Mouse (Mus musculus) CH12.LX (cell line): ENCODE measurements around the gene Abca1. TPM values are rescaled to one million over a fixed set of nuclear protein-coding genes. Genes with fewer than 3 reads are reported as not detected.

Experiments
- DNase-seq: peaks from one replicate; pipeline ENCODE4 v3.0.0-alpha.2; 2013; ENCODE audit errors: extremely low read depth
- H3K27ac ChIP-seq: 2 replicates; pipeline ENCODE4 v1.5.1; 2012; ENCODE audit warnings: low read depth, mild to moderate bottlenecking, control low read depth, moderate library complexity; ENCODE audit not compliant: insufficient read depth
- H3K27me3 ChIP-seq: replicated peaks from 2 replicates; pipeline ENCODE3; 2012; ENCODE audit warnings: inconsistent platforms
- H3K36me3 ChIP-seq, 2 experiments: replicated peaks in 1 of 2; 2 replicates each; pipeline versions ENCODE3 to v1.6.1; 2012; ENCODE audit warnings: inconsistent platforms in 1 of 2, low read length in 1 of 2, mild to moderate bottlenecking in 1 of 2, mixed read lengths in 1 of 2, moderate library complexity in 1 of 2; ENCODE audit not compliant: control insufficient read depth in 1 of 2, insufficient read depth in 1 of 2
- H3K4me1 ChIP-seq, 2 experiments: 2 replicates each; pipeline ENCODE4 v1.6.1; 2012; ENCODE audit warnings: inconsistent platforms in 1 of 2, moderate library complexity in 1 of 2; ENCODE audit not compliant: insufficient read depth in 2 of 2, control insufficient read depth in 1 of 2
- H3K4me2 ChIP-seq: 2 replicates; pipeline ENCODE4 v1.6.1; 2012; ENCODE audit warnings: low read depth, mild to moderate bottlenecking, control low read depth; ENCODE audit not compliant: poor library complexity, insufficient read depth, severe bottlenecking
- H3K4me3 ChIP-seq, 3 experiments: fragments of 150-350 bp in 1 of 3; sonication (generic) in 1 of 3; replicated peaks in 1 of 3; 2 replicates each; pipeline versions ENCODE3 to v1.5.1; 2011 to 2012; ENCODE audit warnings: low read depth in 2 of 3, low read length in 2 of 3, mild to moderate bottlenecking in 2 of 3, moderate library complexity in 2 of 3, control low read depth in 1 of 3, improper control_type of control experiment in 1 of 3, inconsistent platforms in 1 of 3, mixed read lengths in 1 of 3; ENCODE audit not compliant: poor library complexity in 1 of 3
- H3K79me2 ChIP-seq: replicated peaks from 2 replicates; pipeline ENCODE4 v1.6.1; 2012; ENCODE audit warnings: mild to moderate bottlenecking, moderate library complexity; ENCODE audit not compliant: control insufficient read depth, poor library complexity, insufficient read depth, severe bottlenecking; ENCODE audit errors: extremely low read depth
- H3K9ac ChIP-seq: 2 replicates; pipeline ENCODE4 v1.6.1; 2012; ENCODE audit warnings: low read depth, mild to moderate bottlenecking, control low read depth, moderate library complexity; ENCODE audit not compliant: insufficient read depth
- H3K9me3 ChIP-seq: replicated peaks from 2 replicates; pipeline ENCODE3; 2012; ENCODE audit warnings: low read length, inconsistent platforms, mixed read lengths
- BHLHE40 ChIP-seq: IDR thresholded peaks from 2 replicates; pipeline ENCODE4 v1.6.1; 2011; ENCODE audit warnings: mild to moderate bottlenecking, low read depth, low read length, improper control_type of control experiment
- CHD1 ChIP-seq: IDR thresholded peaks from 2 replicates; pipeline ENCODE4 v1.6.1; 2012; ENCODE audit warnings: low read depth, low read length, improper control_type of control experiment, inconsistent platforms
- CHD2 ChIP-seq: IDR thresholded peaks from 2 replicates; pipeline ENCODE4 v1.6.1; 2011; ENCODE audit warnings: low read length, improper control_type of control experiment
- E2F4 ChIP-seq: IDR thresholded peaks from 2 replicates; pipeline ENCODE4 v1.6.1; 2011; ENCODE audit warnings: low read depth, low read length, improper control_type of control experiment; ENCODE audit not compliant: insufficient replicate concordance
- EP300 ChIP-seq: IDR thresholded peaks from 2 replicates; pipeline ENCODE4 v1.6.1; 2011; ENCODE audit warnings: low read length, improper control_type of control experiment
- ETS1 ChIP-seq: conservative IDR thresholded peaks from 2 replicates; pipeline ENCODE4 v1.6.1; 2012; ENCODE audit warnings: low read depth, mild to moderate bottlenecking, inconsistent platforms, low read length, improper control_type of control experiment, moderate library complexity
- GABPA ChIP-seq: IDR thresholded peaks from 2 replicates; pipeline ENCODE4 v1.6.1; 2012; ENCODE audit warnings: low read depth, low read length, improper control_type of control experiment, inconsistent platforms; ENCODE audit not compliant: insufficient replicate concordance
- IRF4 ChIP-seq: IDR thresholded peaks from 2 replicates; pipeline ENCODE4 v1.6.1; 2014; ENCODE audit warnings: low read depth, mild to moderate bottlenecking, inconsistent platforms, low read length, improper control_type of control experiment
- JUND ChIP-seq: conservative IDR thresholded peaks from 2 replicates; pipeline ENCODE4 v1.6.1; 2011; ENCODE audit warnings: low read depth, low read length, improper control_type of control experiment
- KAT2A ChIP-seq: IDR thresholded peaks from 2 replicates; pipeline ENCODE4 v1.6.1; 2012; ENCODE audit warnings: low read length, improper control_type of control experiment, inconsistent platforms; ENCODE audit not compliant: insufficient replicate concordance
- MAZ ChIP-seq: IDR thresholded peaks from 2 replicates; pipeline ENCODE4 v1.6.1; 2012; ENCODE audit warnings: low read depth, mild to moderate bottlenecking, inconsistent platforms, low read length, improper control_type of control experiment, moderate library complexity
- NRF1 ChIP-seq: IDR thresholded peaks from 2 replicates; pipeline ENCODE4 v1.6.1; 2014; ENCODE audit warnings: low read depth, mild to moderate bottlenecking, inconsistent platforms, low read length, improper control_type of control experiment, moderate library complexity
- PAX5 ChIP-seq: IDR thresholded peaks from 2 replicates; pipeline ENCODE4 v1.6.1; 2012; ENCODE audit warnings: low read length, inconsistent platforms, mixed read lengths
- RAD21 ChIP-seq: IDR thresholded peaks from 2 replicates; pipeline ENCODE4 v1.6.1; 2011; ENCODE audit warnings: low read depth, mild to moderate bottlenecking, low read length, improper control_type of control experiment, moderate library complexity
- RCOR1 ChIP-seq: conservative IDR thresholded peaks from 2 replicates; pipeline ENCODE4 v1.6.1; 2012; ENCODE audit warnings: low read depth, mild to moderate bottlenecking, inconsistent platforms, low read length, improper control_type of control experiment
- SIN3A ChIP-seq: IDR thresholded peaks from 2 replicates; pipeline ENCODE4 v1.6.1; 2012; ENCODE audit warnings: low read length, improper control_type of control experiment, inconsistent platforms
- SMC3 ChIP-seq: IDR thresholded peaks from 2 replicates; pipeline ENCODE4 v1.6.1; 2011; ENCODE audit warnings: low read depth, low read length, improper control_type of control experiment
- TCF12 ChIP-seq: IDR thresholded peaks from 2 replicates; pipeline ENCODE4 v1.6.1; 2014; ENCODE audit warnings: low read depth, mild to moderate bottlenecking, inconsistent platforms, low read length, improper control_type of control experiment
- UBTF ChIP-seq: IDR thresholded peaks from 2 replicates; pipeline ENCODE4 v1.6.1; 2012; ENCODE audit warnings: low read depth, mild to moderate bottlenecking, inconsistent platforms, low read length, improper control_type of control experiment, moderate library complexity
- ZC3H11A ChIP-seq: IDR thresholded peaks from 2 replicates; pipeline ENCODE4 v1.6.1; 2012; ENCODE audit warnings: low read depth, mild to moderate bottlenecking, inconsistent platforms, low read length, improper control_type of control experiment
- dilution Hi-C: fragments of 300-500 bp; cut with MboI; formaldehyde crosslinking; loops from 2 replicates; pipeline ENCODE4 v1.14.3; 2020; ENCODE audit warnings: low sequenced_read_pairs; ENCODE audit not compliant: extremely low pct_unique_long_range_greater_than_20kb, extremely low pct_ligation_motif_present
- in situ Hi-C: fragments of 300-500 bp; cut with MboI; formaldehyde crosslinking; loops from 3 replicates; pipeline ENCODE4 v1.14.3; 2019; ENCODE audit warnings: low sequenced_read_pairs, low pct_ligation_motif_present, low pct_unique_long_range_greater_than_20kb, mixed read lengths
- polyA plus RNA-seq: library from polyadenylated mRNA; unstranded; fragments of >175 nt; gene quantifications from 2 replicates; pipeline ENCODE4 v1.2.1, GENCODE M21; 2012; ENCODE audit warnings: low read depth; ENCODE audit not compliant: insufficient read length
- total RNA-seq, 2 experiments: library from RNA; depleted of rRNA; stranded (reverse); fragments of 300-350 nt in 1 of 2; fragments of >200 nt in 1 of 2; gene quantifications; 2 replicates each; pipeline ENCODE4 v1.2.3; 2012 to 2014

Abca1 gene
- total and polyA plus RNA-seq, 3 experiments, result 0.13 to 0.46 (median 0.35) TPM

DNA sequence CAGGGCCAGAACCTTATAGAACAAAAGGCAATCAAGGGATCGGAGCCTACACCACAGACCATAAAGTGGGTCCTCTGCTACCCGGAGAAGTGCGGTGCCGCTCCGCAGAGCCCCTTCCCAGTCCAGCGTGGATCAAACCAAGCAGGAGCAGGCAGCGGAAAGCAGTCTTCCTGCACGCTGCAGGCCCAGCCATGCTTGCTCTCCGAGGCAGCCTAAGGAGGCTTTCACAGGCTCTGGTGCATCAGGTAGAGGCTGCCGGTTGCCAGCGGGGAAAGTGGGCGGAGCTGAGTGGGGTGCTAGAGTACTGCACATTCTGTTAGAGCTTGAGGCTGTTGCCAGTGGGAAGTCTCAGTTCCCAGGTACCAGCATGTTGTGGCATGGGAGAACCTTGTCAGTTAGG is 170.4 kb downstream of the Abca1 start, which contains the start of gene Nipsnap3a:
Nipsnap3a (plus strand) TSS at position 25 of the 400 bp plus-strand sequence.
- dilution Hi-C loops, result no loop called here
- H3K4me2 ChIP-seq, result no peak within 1 kb of the TSS
- no peaks in the 10 kb centered on the region for H3K27me3 ChIP-seq
- TF ChIP-seq RCOR1 (no peak), ZC3H11A (no peak), E2F4 (no peak), TCF12 (no peak), IRF4 (no peak), PAX5 (no peak), KAT2A (no peak)
- no peak within 1 kb of the TSS for H3K27ac ChIP-seq
- no peak within 1 kb of the TSS for H3K4me3 ChIP-seq
- no peaks in the 10 kb centered on the region for H3K79me2 ChIP-seq
- DNase-seq, result no peak
- no peaks in the 10 kb centered on the region for H3K9me3 ChIP-seq
- H3K36me3 ChIP-seq, result no peaks in the 10 kb centered on the region
- no peak within 1 kb of the TSS for H3K9ac ChIP-seq
- in situ Hi-C loops, result no loop called here
- H3K4me1 ChIP-seq, result no peaks in the 10 kb centered on the region

DNA sequence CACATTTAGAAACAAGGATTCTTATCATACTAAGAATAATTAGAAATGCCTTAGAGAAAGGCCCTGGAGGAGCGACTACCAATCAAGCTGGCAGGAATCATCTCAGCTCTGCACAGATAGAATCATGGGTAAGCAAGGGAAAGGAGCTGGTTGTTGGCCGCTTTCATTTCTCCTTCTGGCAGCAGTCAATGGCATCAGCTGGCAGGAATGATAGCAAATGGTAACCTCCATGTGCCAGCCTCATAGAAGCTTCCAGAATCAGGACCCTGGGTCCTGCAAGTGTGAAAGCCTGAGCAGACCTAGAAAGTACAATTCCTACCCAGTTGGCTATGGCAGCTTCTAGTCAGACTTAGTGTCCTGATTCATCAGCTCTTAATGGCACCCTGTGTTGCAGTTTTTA is 173.4 kb downstream of the Abca1 start:
- Histone ChIP-seq H3K27me3 (no peaks in the 10 kb centered on the region), H3K4me3 (no peak overlapping the region), H3K79me2 (no peaks in the 10 kb centered on the region), H3K4me2 (no peak overlapping the region), H3K9me3 (no peaks in the 10 kb centered on the region), H3K36me3 (no peaks in the 10 kb centered on the region), H3K4me1 (no peaks in the 10 kb centered on the region), H3K27ac (no peak overlapping the region), H3K9ac (no peak overlapping the region)
- in situ Hi-C loops (no loop called here), dilution Hi-C loops (no loop called here)
- TF ChIP-seq ETS1 (no peak), CHD2 (no peak), JUND (no peak), CHD1 (no peak), MAZ (no peak), E2F4 (no peak), GABPA (no peak), NRF1 (no peak), UBTF (no peak), SIN3A (no peak), EP300 (no peak), SMC3 (no peak), KAT2A (no peak), BHLHE40 (no peak), PAX5 (no peak), RAD21 (no peak), IRF4 (no peak)
- no peak for DNase-seq
